Mouse (Mus musculus) stomach, embryonic 14.5 days (tissue): ENCODE data around the gene Hkdc1. TPM values are rescaled to one million over a fixed set of nuclear protein-coding genes. Genes with fewer than 3 reads are reported as not detected.
A peak's percentile ranks its signal among the peaks of the same experiment; 100 is the strongest.

Experiments used
- ATAC-seq: fragments of 200-750 bp; cut with Nextera tagmentation; 2 replicates; pipeline ENCODE4 v1.8.0; 2017; ENCODE audit warnings: low read depth, moderate TSS enrichment; ENCODE audit not compliant: insufficient number of reproducible peaks, insufficient read depth, low FRiP score
- H3K27ac ChIP-seq: fragments of 300-500 bp; sonication (generic); 2 replicates; pipeline ENCODE4 v1.5.1; 2014; ENCODE audit warnings: mild to moderate bottlenecking, low read length, moderate library complexity, mixed read lengths
- H3K27me3 ChIP-seq: fragments of 300-500 bp; sonication (generic); 2 replicates; pipeline ENCODE4 v1.6.1; 2014; ENCODE audit warnings: low read length, control low read depth, mixed read lengths; ENCODE audit not compliant: control insufficient read depth, insufficient read depth
- H3K36me3 ChIP-seq: fragments of 300-500 bp; sonication (generic); 2 replicates; pipeline ENCODE4 v1.6.1; 2014; ENCODE audit warnings: mild to moderate bottlenecking, control low read depth, low read length, moderate library complexity, mixed read lengths; ENCODE audit not compliant: control insufficient read depth, insufficient read depth
- H3K4me1 ChIP-seq: fragments of 300-500 bp; sonication (generic); 2 replicates; pipeline ENCODE4 v1.6.1; 2014; ENCODE audit warnings: low read length, control low read depth, mixed read lengths; ENCODE audit not compliant: control insufficient read depth, insufficient read depth
- H3K4me2 ChIP-seq: fragments of 300-500 bp; sonication (generic); replicated peaks from 2 replicates; pipeline ENCODE4 v1.6.1; 2014; ENCODE audit warnings: low read depth, low read length, control low read depth
- H3K4me3 ChIP-seq: fragments of 300-500 bp; sonication (generic); 2 replicates; pipeline ENCODE4 v1.5.1; 2014; ENCODE audit warnings: low read depth, low read length, control low read depth
- H3K9ac ChIP-seq: fragments of 300-500 bp; sonication (generic); replicated peaks from 2 replicates; pipeline ENCODE4 v1.6.1; 2014; ENCODE audit warnings: low read depth, mild to moderate bottlenecking, control low read depth, low read length, moderate library complexity, mixed read lengths
- H3K9me3 ChIP-seq: fragments of 300-500 bp; sonication (generic); 2 replicates; pipeline ENCODE4 v1.6.1; 2016; ENCODE audit warnings: low read depth, low read length, control low read depth; ENCODE audit not compliant: control insufficient read depth
- WGBS: fragments of 180-500 bp; shearing (Covaris S2); extraction: QIAGEN DNeasy Blood & Tissue Kit; methylation state at CpG from one replicate; pipeline ENCODE4 v1.1.7; 2014; 5-methylcytosine and 5-hydroxymethylcytosine counted together
- polyA plus RNA-seq: library from polyadenylated mRNA; unstranded; fragments of >200 nt; fragmentation: Nextera tagmentation; extraction: Ambion mirVana; gene quantifications from 2 replicates; pipeline ENCODE4 v1.2.1, GENCODE M21; 2014

The Hkdc1 gene
- polyA plus RNA-seq, 1 experiment from 2014 or later: 2.0 TPM

GRCm38 (mm10) chr10:62411431-62412410, 10.6 kb downstream of the Hkdc1 start:
- H3K27ac ChIP-seq: no peak overlapping the region
- no peaks in the 10 kb centered on the region for H3K9me3 ChIP-seq
- no peaks in the 10 kb centered on the region for H3K4me1 ChIP-seq
- no peak overlapping the region for H3K4me3 ChIP-seq
- 68% methylated on average over 19 of the region's 19 CpGs for WGBS
- H3K27me3 ChIP-seq: no peaks in the 10 kb centered on the region
- ATAC-seq: no peak
- no peak overlapping the region for H3K9ac ChIP-seq
- H3K4me2 ChIP-seq: no peak overlapping the region
- no peaks in the 10 kb centered on the region for H3K36me3 ChIP-seq

GRCm38 (mm10) chr10:62410943-62411342, 11.3 kb downstream of the Hkdc1 start:
- no peak for ATAC-seq
- no peak overlapping the region for H3K4me3 ChIP-seq
- H3K27me3 ChIP-seq: no peaks in the 10 kb centered on the region
- 12% methylated on average over 5 of the region's 5 CpGs for WGBS
- H3K9ac ChIP-seq: no peak overlapping the region
- no peaks in the 10 kb centered on the region for H3K36me3 ChIP-seq
- no peaks in the 10 kb centered on the region for H3K4me1 ChIP-seq
- no peaks in the 10 kb centered on the region for H3K9me3 ChIP-seq
- H3K27ac ChIP-seq: no peak overlapping the region
- no peak overlapping the region for H3K4me2 ChIP-seq

- Histone ChIP-seq H3K9ac (no peak overlapping the region), H3K27ac (peak overlapping the region; percentile 27; the same call in 1 of the 2 replicates), H3K9me3 (no peaks in the 10 kb centered on the region), H3K4me1 (peaks cover 5% of the 10 kb centered on the region), H3K27me3 (no peaks in the 10 kb centered on the region), H3K36me3 (no peaks in the 10 kb centered on the region), H3K4me3 (peak overlapping the region; percentile 12; the same call in 1 of the 2 replicates), H3K4me2 (peak overlapping the region; percentile 37)
- 39% methylated on average over 14 of the region's 14 CpGs for WGBS
- ATAC-seq: peak; percentile 44; the same call in 1 of the 2 replicates
Observed at GRCm38 (mm10) chr10:62404901-62405300, 17.4 kb downstream of the Hkdc1 start.

GRCm38 (mm10) chr10:62401641-62402111, 20.6 kb downstream of the Hkdc1 start:
- no peak for ATAC-seq
- Histone ChIP-seq H3K36me3 (no peaks in the 10 kb centered on the region), H3K9ac (no peak overlapping the region), H3K27me3 (no peaks in the 10 kb centered on the region), H3K4me1 (peaks cover 5% of the 10 kb centered on the region), H3K4me2 (no peak overlapping the region), H3K27ac (no peak overlapping the region), H3K9me3 (no peaks in the 10 kb centered on the region), H3K4me3 (no peak overlapping the region)
- 86% methylated on average over 19 of the region's 19 CpGs for WGBS

- Histone ChIP-seq H3K27me3 (no peaks in the 10 kb centered on the region), H3K36me3 (no peaks in the 10 kb centered on the region), H3K9me3 (no peaks in the 10 kb centered on the region), H3K4me2 (no peak overlapping the region), H3K4me1 (no peaks in the 10 kb centered on the region), H3K4me3 (no peak overlapping the region), H3K9ac (no peak overlapping the region), H3K27ac (no peak overlapping the region)
- no peak for ATAC-seq
- WGBS: 79% methylated on average over 3 of the region's 3 CpGs
Observed at GRCm38 (mm10) chr10:62383011-62383410, 39.3 kb downstream of the Hkdc1 start.

GRCm38 (mm10) chr10:62380936-62381335, 41.4 kb downstream of the Hkdc1 start:
- no peak for ATAC-seq
- Histone ChIP-seq H3K9ac (no peak overlapping the region), H3K9me3 (no peaks in the 10 kb centered on the region), H3K27ac (no peak overlapping the region), H3K4me2 (no peak overlapping the region), H3K4me3 (no peak overlapping the region), H3K27me3 (no peaks in the 10 kb centered on the region), H3K4me1 (no peaks in the 10 kb centered on the region), H3K36me3 (no peaks in the 10 kb centered on the region)

GRCm38 (mm10) chr10:62379808-62380207, 42.5 kb downstream of the Hkdc1 start, which contains the start of gene Hk1:
Gene Hk1 (minus strand): TSS chr10:62379908.
- H3K4me2 ChIP-seq: no peak within 1 kb of the TSS
- no peaks in the 10 kb centered on the region for H3K27me3 ChIP-seq
- H3K36me3 ChIP-seq: no peaks in the 10 kb centered on the region
- no peaks in the 10 kb centered on the region for H3K9me3 ChIP-seq
- WGBS: 84% methylated on average over 1 of the region's 1 CpGs
- H3K27ac ChIP-seq: no peak within 1 kb of the TSS
- no peak for ATAC-seq
- H3K4me3 ChIP-seq: no peak within 1 kb of the TSS
- no peaks in the 10 kb centered on the region for H3K4me1 ChIP-seq
- no peak within 1 kb of the TSS for H3K9ac ChIP-seq

GRCm38 (mm10) chr10:62358827-62359226, 63.5 kb downstream of the Hkdc1 start:
- H3K27ac ChIP-seq: no peak overlapping the region
- H3K4me1 ChIP-seq: no peaks in the 10 kb centered on the region
- no peak overlapping the region for H3K4me2 ChIP-seq
- 89% methylated on average over 7 of the region's 7 CpGs for WGBS
- no peak overlapping the region for H3K9ac ChIP-seq
- H3K36me3 ChIP-seq: no peaks in the 10 kb centered on the region
- H3K9me3 ChIP-seq: no peaks in the 10 kb centered on the region
- no peaks in the 10 kb centered on the region for H3K27me3 ChIP-seq
- H3K4me3 ChIP-seq: no peak overlapping the region
- ATAC-seq: no peak
